Mouse (Mus musculus): ENCODE measurements around the gene Rplp0. TPM values are rescaled to one million over a fixed set of nuclear protein-coding genes. Genes with fewer than 3 reads are reported as not detected.

Rplp0 gene
- total and polyA plus RNA-seq, 2 experiments from 2014 or later, result 796 to 1,861 TPM

DNA sequence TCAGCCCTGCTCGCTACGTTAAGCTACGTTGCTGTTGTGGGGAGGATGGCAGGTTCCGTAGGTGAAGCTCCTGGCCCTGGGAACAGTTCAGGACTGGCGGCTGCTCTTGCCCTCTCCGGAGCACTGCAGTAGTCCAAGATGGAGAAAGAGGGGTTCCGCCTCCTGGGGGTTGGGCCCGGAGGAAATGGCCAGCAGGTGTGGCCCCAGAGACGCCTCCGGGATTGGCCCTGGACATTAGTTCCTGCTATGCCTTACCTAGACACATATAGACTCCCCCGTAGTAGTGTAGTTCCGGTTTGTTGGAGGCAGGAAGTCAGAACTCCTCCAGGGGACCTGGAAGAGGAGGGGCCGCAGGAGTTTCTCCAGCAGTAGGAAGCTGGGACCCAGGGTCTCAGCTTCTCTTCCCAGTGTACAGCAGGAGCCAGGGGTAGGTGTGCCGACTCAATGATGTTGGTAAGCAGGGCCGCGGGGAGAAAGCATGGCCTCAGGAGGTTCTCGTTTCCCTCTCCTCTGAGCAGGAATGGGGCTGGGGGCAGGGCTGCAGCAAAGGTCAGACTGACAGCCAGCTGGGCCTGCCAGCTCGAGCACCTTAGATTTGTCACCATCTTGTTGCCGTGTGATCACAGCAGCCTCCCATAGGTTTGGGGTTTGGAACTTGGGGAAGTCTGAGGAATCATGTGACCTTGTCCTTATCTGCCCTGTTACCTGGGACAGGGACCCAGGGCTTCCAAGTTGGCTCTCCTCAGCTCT is 16.5 kb upstream of the Rplp0 start:
- H3K4me1 ChIP-seq (ENCODE audit: insufficient read depth, low read length), result peaks cover 17% of the 10 kb centered on the region
- H3K27ac ChIP-seq, result 0 out of 2 replicates have a peak overlapping the region, but pooled peaks have one; percentile 2
- no peak overlapping the region for H3K9ac ChIP-seq (replicated peaks; ENCODE audit: low read length)
- no peak for TF ChIP-seq CTCF (IDR thresholded peaks at IDR 0.05; ENCODE audit: low read depth)
- ATAC-seq (no peak), DNase-seq (ENCODE audit: low spot score) (no peak)
- 65% methylated on average over 19 of the region's 19 CpGs for WGBS
- peaks cover 5% of the 10 kb centered on the region; the same call in 1 of the 2 replicates for H3K36me3 ChIP-seq (ENCODE audit: insufficient read depth, low read length)
- H3K9me3 ChIP-seq (ENCODE audit: low read length), result no peaks in the 10 kb centered on the region
- 0 out of 2 replicates have a peak overlapping the region, but pooled peaks have one; percentile 6 for H3K4me2 ChIP-seq (ENCODE audit: low read depth, low read length)
- no peak overlapping the region for H3K4me3 ChIP-seq (ENCODE audit: low read length)
- no peaks in the 10 kb centered on the region for H3K27me3 ChIP-seq (ENCODE audit: insufficient read depth, low read length)

DNA sequence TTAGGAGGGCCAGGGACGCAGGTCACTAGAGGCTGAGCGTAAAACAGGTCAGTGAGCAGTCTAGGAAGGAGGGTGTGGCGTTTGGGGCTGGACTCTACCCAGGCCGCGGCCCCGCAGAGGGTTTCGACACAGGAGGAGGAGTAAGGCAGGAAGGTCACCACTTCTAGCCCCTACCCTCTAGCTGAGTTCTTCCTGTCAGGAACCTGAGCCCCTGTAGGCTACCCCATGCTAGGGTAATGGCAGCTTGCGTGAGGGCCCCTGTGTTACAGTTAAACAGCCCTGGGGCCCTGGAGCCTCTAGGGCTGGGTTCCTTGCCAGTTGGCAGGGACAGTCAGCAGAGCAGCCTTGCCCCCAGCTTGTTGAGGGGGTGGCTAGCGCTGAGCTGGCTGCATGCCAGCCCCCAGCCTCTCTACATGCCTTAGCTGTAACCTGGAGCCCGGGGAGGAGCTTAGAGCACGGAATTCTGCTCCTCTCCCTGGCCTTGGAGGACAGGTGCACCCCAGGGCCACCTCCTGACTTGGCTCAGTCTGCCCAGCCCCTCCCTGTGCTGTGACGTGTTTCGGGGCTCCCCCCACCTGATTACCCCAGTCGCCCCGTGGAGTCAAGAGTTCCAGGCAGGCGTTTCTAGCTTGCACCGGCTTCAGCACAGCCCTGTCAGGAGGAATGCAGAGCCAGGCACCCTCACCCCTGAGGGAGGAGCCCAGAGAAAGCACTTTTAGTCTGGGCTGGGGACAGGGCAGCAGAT is 15.6 kb upstream of the Rplp0 start:
- H3K4me1 ChIP-seq (ENCODE audit: insufficient read depth, low read length), result peaks cover 12% of the 10 kb centered on the region
- no peak for TF ChIP-seq CTCF (IDR thresholded peaks at IDR 0.05; ENCODE audit: low read depth)
- peak overlapping the region; percentile 6; the same call in 1 of the 2 replicates for H3K4me2 ChIP-seq (ENCODE audit: low read depth, low read length)
- ATAC-seq (peak; percentile 76), DNase-seq (ENCODE audit: low spot score) (peak; percentile 81)
- H3K27me3 ChIP-seq (ENCODE audit: insufficient read depth, low read length), result no peaks in the 10 kb centered on the region
- WGBS, result 29% methylated on average over 17 of the region's 17 CpGs
- no peaks in the 10 kb centered on the region for H3K9me3 ChIP-seq (ENCODE audit: low read length)
- H3K9ac ChIP-seq (replicated peaks; ENCODE audit: low read length), result no peak overlapping the region
- H3K4me3 ChIP-seq (ENCODE audit: low read length), result no peak overlapping the region
- 0 out of 2 replicates have a peak overlapping the region, but pooled peaks have one; percentile 2 for H3K27ac ChIP-seq
- H3K36me3 ChIP-seq (ENCODE audit: insufficient read depth, low read length), result peaks cover 10% of the 10 kb centered on the region; the same call in 1 of the 2 replicates

DNA sequence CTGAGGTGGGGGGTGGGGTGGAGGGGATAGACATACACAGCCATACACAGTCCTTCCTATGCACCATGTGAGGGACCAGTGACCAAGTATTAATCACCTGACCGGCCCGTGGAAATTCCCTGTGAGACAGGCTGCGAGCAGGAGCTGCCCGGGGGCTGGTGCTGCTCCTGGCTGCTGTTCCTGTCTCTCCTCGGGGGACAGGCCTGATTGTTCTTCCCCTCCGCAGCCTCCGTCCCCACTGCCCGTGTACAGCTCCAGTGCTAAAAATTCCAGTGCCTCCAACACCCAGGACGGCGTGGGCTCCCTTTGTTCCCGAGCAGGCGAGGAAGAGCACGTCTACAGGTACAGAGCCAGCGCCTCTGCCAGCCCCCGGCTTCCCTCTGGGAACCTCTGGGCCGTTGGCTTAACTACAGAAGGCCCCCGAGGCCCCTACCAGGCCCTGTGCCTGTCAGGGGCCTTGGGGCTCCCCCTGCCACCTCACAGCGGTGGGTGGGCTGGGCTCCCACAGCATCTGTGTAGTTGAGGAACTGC is 14.5 kb upstream of the Rplp0 start:
- Histone ChIP-seq H3K9me3 (ENCODE audit: low read length) (no peaks in the 10 kb centered on the region), H3K9ac (replicated peaks; ENCODE audit: low read length) (no peak overlapping the region), H3K4me2 (ENCODE audit: low read depth, low read length) (no peak overlapping the region), H3K36me3 (ENCODE audit: insufficient read depth, low read length) (peaks cover 18% of the 10 kb centered on the region; the same call in 1 of the 2 replicates), H3K27me3 (ENCODE audit: insufficient read depth, low read length) (no peaks in the 10 kb centered on the region), H3K4me1 (ENCODE audit: insufficient read depth, low read length) (peaks cover 12% of the 10 kb centered on the region), H3K4me3 (ENCODE audit: low read length) (no peak overlapping the region), H3K27ac (no peak overlapping the region)
- DNase-seq (ENCODE audit: low spot score), result no peak
- 47% methylated on average over 18 of the region's 18 CpGs for WGBS
- no peak for ATAC-seq
- TF ChIP-seq CTCF (IDR thresholded peaks at IDR 0.05; ENCODE audit: low read depth), result no peak

DNA sequence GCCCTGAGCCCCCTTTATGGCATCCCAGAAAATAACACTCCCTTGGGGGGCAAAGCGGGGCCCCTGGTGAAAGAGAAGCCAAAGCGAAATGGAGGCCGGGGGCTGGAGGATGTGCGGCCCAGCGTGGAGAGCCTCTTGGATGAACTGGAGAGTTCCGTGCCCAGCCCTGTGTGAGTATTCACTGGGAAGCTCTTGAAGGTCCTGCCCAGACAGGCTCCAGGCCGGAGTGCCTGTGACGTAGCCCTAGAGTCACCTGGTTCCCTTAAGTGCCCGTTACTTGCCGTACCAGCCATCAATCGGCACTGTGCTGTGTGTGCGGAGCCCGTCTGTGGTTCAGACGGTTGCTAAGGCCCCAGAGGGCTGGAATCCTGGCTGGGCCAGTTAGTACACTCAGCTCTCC is 13.6 kb upstream of the Rplp0 start:
- Histone ChIP-seq H3K4me1 (ENCODE audit: insufficient read depth, low read length) (peaks cover 12% of the 10 kb centered on the region), H3K27ac (no peak overlapping the region), H3K4me2 (ENCODE audit: low read depth, low read length) (no peak overlapping the region), H3K4me3 (ENCODE audit: low read length) (no peak overlapping the region), H3K36me3 (ENCODE audit: insufficient read depth, low read length) (peaks cover 18% of the 10 kb centered on the region; the same call in 1 of the 2 replicates), H3K9ac (replicated peaks; ENCODE audit: low read length) (no peak overlapping the region), H3K27me3 (ENCODE audit: insufficient read depth, low read length) (no peaks in the 10 kb centered on the region), H3K9me3 (ENCODE audit: low read length) (no peaks in the 10 kb centered on the region)
- TF ChIP-seq CTCF (IDR thresholded peaks at IDR 0.05; ENCODE audit: low read depth), result no peak
- DNase-seq (ENCODE audit: low spot score), result no peak
- ATAC-seq, result no peak
- 71% methylated on average over 14 of the region's 14 CpGs for WGBS

DNA sequence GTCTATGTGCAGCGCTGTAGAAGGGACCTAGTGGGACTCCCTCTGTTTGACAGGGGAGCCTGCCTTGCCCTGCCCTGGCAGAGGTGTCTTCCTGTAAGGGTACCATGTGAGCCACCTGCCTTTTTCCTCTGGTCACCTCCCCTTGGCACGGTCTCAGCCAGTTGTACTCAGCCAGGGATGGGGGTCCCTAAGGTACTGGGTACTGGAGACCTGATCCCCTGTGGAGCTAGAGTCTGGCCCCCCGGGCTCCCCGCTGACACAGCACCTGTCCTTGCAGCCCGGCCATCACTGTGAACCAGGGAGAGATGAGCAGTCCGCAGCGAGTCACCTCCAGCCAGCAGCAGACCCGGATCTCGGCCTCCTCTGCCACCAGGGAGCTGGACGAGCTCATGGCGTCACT is 12.7 kb upstream of the Rplp0 start:
- H3K4me3 ChIP-seq (ENCODE audit: low read length), result no peak overlapping the region
- peaks cover 12% of the 10 kb centered on the region for H3K4me1 ChIP-seq (ENCODE audit: insufficient read depth, low read length)
- TF ChIP-seq CTCF (IDR thresholded peaks at IDR 0.05; ENCODE audit: low read depth), result no peak
- DNase-seq (ENCODE audit: low spot score), result no peak
- H3K9ac ChIP-seq (replicated peaks; ENCODE audit: low read length), result no peak overlapping the region
- peaks cover 26% of the 10 kb centered on the region; the same call in 1 of the 2 replicates for H3K36me3 ChIP-seq (ENCODE audit: insufficient read depth, low read length)
- no peak for ATAC-seq
- no peak overlapping the region for H3K27ac ChIP-seq
- H3K9me3 ChIP-seq (ENCODE audit: low read length), result no peaks in the 10 kb centered on the region
- no peaks in the 10 kb centered on the region for H3K27me3 ChIP-seq (ENCODE audit: insufficient read depth, low read length)
- no peak overlapping the region for H3K4me2 ChIP-seq (ENCODE audit: low read depth, low read length)
- 73% methylated on average over 11 of the region's 11 CpGs for WGBS

DNA sequence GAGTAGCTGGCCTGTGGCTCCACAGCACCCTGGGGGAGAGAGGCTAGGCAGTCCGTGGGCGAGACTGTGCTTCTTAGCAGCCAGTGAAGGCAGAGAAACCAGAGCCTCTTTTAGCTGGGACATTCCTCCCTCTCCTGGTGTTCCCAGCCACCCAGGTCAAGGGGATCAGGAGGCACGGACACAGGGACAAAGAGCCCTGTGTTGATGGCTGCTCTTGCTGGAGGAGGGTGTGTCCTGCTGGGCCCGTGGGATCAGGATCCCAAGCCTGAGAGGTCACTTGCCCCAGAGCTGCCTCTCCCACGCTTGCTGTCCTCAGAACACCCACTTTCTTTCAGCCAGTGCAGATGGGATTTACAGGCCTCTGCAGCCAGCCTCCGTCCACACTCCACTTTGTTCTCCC is 12.3 kb upstream of the Rplp0 start:
- ATAC-seq, result no peak
- WGBS, result 41% methylated on average over 6 of the region's 6 CpGs
- DNase-seq (ENCODE audit: low spot score), result no peak
- Histone ChIP-seq H3K27me3 (ENCODE audit: insufficient read depth, low read length) (no peaks in the 10 kb centered on the region), H3K36me3 (ENCODE audit: insufficient read depth, low read length) (peaks cover 30% of the 10 kb centered on the region; the same call in 1 of the 2 replicates), H3K4me2 (ENCODE audit: low read depth, low read length) (no peak overlapping the region), H3K4me1 (ENCODE audit: insufficient read depth, low read length) (peaks cover 12% of the 10 kb centered on the region), H3K27ac (no peak overlapping the region), H3K9me3 (ENCODE audit: low read length) (no peaks in the 10 kb centered on the region), H3K9ac (replicated peaks; ENCODE audit: low read length) (no peak overlapping the region), H3K4me3 (ENCODE audit: low read length) (no peak overlapping the region)
- no peak for TF ChIP-seq CTCF (IDR thresholded peaks at IDR 0.05; ENCODE audit: low read depth)
